Mouse (Mus musculus) erythroblast, embryonic 14.5 days (primary cell): ENCODE data around the gene Ubqln4.

ENCODE experiments used
- GATA1 ChIP-seq: IDR thresholded peaks from 2 replicates; pipeline ENCODE4 v1.6.1; 2012; ENCODE audit warnings: low read length, inconsistent platforms, mixed read lengths
- TAL1 ChIP-seq: IDR thresholded peaks from 3 replicates; pipeline ENCODE4 v1.6.1; 2012; ENCODE audit warnings: low read length, inconsistent platforms, mixed read lengths

- TF ChIP-seq GATA1 = no peak
- no peak for TF ChIP-seq TAL1
Measured at GRCm38 (mm10) chr3:88569694-88570093, 16.1 kb downstream of the Ubqln4 start.
